Mouse (Mus musculus) testis, postnatal 14 days (tissue): ENCODE results near the gene 4930507D05Rik.
"Not testable (repeated sequence)": the region's sequence is repeated elsewhere in the genome, so short reads cannot be mapped to it uniquely, and the experiment has no call there.

Experiments
- DNase-seq: peaks from one replicate; pipeline ENCODE4 v3.0.0; 2021; ENCODE audit warnings: low spot score

4930507D05Rik gene

GRCm38 (mm10) chr10:62449364-62450279 is at the start of gene 4930507D05Rik, which contains the start of gene Supv3l1:
4930507D05Rik (plus strand) TSS chr10:62449489.
Supv3l1 (minus strand) TSS chr10:62449738.
- DNase-seq, result peak; percentile 90

DNA sequence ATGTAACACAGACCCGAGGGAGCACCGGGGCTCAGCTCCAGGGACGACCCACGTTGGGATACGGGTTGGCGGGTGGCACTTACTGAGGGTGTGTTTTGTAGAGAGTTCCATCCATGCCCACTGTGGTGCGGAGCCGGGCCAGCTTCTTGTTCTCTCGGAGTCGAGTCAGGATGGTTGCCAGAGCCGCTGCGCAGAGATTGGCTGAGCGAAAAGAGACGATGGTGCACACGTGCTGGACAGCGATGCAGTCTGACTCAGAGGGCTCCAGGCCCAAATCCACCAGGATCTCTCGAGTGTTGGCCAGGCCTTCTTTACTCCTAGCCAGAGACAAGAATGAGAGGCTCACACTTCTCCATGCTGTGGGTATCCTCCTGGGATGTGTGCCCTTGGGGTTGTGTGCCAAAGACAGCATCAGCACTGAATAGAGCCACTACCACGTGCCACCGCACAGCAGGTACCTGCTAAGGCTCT is 47.6 kb upstream of the 4930507D05Rik start:
- no peak for DNase-seq

- peak; percentile 28 for DNase-seq
These were observed 44.4 kb upstream of the 4930507D05Rik start for GRCm38 (mm10) chr10:62404901-62405300.

GRCm38 (mm10) chr10:62410943-62411342 is 38.3 kb upstream of the 4930507D05Rik start:
- DNase-seq, result no peak

DNA sequence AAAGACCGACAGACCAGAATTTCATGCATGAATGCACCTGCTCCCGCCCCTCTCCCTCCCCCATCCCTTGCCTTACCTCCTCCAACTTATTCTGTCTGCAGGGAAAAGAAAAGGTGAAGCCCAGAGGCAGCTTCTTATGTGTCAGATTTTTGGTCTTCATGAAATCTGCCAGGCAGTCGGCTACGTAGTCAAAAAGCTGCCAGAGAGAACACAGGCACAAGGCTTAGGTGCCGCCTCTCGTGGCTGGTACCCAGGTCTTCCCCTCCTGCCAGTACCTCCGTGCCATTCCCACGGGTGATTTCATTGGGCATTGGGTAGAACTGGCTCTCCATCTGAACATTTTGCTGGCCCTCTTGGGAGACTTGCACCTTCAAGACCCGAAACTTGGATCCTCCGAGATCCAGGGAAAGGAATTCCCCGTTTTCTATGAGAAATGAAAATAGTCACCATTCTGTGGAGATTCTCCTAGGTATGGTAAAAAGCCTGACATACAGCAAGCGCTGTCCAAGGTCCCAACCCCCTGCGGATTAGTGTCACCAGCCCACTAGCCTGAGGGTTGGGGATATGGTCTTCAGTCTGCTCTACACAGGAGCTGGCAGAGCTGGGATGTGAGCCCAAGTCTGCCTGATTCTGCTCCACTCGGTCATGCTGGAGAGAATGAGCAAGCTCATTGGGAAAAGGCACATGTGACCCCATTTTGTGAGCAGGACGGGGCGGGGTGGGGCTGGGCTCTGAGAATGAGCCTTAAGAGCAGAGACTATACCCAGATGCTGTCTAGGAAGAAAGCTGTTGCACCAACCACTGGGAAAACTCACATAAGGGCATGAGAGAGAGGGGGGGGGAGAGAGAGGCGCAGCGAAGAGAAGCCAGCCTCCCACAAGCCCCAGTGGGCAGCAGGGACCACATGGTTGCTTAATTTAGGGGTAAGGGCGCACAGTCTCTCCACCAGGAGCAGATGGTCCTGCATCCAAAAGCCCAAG is 37.6 kb upstream of the 4930507D05Rik start:
- DNase-seq, result no peak

GRCm38 (mm10) chr10:62412906-62413605 is 36.2 kb upstream of the 4930507D05Rik start:
- no peak for DNase-seq

- no peak for DNase-seq
These were observed 35.7 kb upstream of the 4930507D05Rik start for GRCm38 (mm10) chr10:62413606-62413982.

DNA sequence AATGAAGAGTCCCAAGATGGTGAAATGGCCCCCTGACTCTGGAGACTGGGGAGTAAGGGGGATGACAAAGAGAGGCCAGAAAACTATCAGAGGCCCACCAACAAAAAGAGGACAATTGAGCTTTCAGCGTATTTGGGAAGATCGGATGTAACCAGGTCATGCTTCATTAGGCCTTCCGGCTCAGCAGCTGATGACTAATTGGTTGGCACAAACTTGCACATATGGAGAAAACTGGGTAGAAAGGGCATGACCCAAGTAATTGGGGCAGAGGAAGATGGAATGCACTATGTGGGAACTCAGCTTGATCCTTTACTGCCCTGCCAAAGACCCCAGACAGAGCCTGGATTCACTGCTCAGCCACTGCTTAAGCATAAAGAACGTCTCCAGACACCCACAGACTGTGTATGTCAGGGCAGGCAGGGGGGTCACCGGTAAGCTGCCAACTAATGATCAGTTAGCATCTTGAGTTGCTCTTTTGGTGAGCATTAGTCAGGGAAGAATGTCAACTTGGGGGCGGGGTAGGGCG is 30.4 kb upstream of the 4930507D05Rik start:
- no peak for DNase-seq

DNA sequence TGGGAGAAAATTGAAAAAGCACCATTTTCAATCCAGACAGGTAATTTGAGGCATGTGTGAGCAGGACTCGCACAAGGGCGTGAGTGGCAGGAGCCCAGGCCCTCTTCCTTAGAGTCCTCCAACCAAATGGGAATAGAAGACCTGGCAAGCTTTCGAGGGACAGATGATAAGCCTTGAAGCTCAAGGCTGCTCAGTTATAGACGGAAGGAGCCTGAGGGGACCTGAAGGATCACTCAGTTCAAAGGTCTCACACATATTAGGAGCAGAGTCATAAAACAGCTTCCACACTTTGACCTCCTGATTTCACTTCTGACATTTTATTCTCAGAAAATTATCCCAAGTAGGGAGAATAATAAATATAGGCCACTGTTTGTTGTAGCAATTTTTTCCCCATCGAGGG is 29.9 kb upstream of the 4930507D05Rik start:
- no peak for DNase-seq

DNA sequence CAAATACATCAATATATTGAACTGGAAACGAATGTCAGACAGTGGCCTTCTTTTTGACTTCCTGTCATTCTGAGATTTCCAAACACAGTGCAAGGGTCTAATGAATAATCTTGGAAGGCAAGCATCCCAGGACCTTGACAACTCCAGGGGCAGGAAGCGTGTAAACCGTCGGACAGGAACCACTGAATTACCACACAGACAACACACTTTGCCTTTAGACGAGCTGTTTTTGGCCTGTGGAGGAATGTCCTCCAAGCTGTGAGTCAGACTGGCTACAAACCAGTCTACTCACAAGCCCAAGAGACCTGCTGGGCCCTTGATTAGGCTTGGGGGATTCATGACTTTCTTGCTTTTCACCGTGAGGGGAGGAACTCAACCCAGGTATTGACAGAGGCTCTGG is 28.9 kb upstream of the 4930507D05Rik start:
- DNase-seq, result no peak

- DNase-seq, result no peak
These were observed 28.2 kb upstream of the 4930507D05Rik start for GRCm38 (mm10) chr10:62421127-62421526.

DNA sequence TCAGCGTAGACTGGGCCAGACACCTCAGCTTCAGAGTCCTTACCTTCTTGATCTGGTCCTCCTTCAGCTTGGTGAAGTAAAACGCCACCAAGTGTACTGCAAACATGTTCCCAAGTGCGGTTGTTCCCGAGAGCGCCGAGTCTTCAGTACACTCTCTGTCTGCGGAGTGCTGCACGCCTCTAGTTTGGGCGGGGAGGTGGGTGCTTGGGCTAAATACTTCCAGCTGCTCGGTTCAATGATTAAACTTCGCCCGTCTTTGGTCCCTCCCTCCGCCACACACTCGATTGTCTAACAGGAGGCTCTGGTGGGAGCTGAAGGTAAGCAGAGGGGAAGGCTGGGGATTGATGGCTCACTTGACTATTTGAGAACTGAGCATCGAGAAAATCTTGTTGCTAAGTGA is 27.0 kb upstream of the 4930507D05Rik start, which contains the start of gene Hkdc1:
Gene Hkdc1 (minus strand): TSS at position 237 of the 400 bp plus-strand sequence.
- no peak for DNase-seq

- DNase-seq, result no peak
These were observed 24.0 kb upstream of the 4930507D05Rik start for GRCm38 (mm10) chr10:62425081-62425871.

- DNase-seq, result no peak
These were observed 18.9 kb upstream of the 4930507D05Rik start for GRCm38 (mm10) chr10:62430427-62430826.

DNA sequence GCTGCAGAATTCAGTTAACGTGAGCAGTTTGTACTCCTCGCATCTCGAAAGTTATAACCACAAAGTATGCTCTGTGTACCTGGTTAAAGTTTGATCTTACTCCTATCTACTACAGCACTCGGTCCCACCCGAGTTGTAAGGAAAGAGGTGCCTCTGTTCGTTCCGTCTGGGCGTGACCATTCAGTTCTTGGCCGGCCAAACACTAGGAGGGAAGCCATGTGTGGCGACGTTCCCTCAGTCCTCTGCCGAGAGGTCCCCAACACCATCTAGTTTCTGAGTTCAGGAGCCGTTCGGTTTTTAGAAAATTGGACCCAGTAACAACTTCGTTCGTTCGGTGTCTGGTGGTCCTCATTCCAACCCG is 971 bp downstream of the 4930507D05Rik start:
- no peak for DNase-seq

DNA sequence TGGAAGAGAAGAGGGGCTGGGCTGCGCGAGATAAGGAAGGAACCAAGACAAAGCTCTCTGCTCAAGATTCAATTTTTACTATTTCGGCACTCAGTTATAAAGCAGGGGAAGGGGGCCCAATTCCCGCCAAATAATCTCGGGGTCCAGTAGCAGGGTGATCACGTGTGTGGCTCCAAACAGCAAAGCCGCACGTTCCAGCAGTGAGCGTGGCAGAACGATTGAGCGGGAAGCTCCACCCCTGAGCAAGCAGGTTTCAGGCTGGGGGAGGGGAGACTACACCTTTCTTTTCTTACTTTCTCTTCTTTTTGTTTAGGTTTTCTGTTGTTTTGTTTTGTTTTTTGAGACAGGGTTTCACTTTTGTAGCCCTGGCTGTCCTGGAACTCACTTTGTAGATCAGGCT is 2.7 kb downstream of the 4930507D05Rik start:
- not testable (repeated sequence) for DNase-seq

DNA sequence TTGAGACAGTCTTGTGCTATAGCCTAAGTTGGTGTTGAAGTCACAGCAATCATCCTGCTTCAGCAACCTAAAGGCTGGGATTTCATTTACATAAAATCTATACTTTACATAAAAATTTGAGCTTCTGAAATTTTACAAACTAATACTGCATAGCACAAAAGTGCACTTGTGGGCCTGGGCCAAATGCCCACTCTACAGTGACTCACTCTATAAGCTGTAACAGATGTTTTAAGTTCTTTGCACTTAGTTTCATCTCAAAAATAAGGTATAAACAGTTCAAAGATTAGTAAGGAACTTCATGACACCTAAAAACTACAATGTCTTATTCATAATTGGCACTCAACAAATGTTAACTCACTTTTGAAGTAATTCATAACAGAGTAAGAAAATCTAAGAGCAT is 12.0 kb downstream of the 4930507D05Rik start:
- DNase-seq, result no peak

DNA sequence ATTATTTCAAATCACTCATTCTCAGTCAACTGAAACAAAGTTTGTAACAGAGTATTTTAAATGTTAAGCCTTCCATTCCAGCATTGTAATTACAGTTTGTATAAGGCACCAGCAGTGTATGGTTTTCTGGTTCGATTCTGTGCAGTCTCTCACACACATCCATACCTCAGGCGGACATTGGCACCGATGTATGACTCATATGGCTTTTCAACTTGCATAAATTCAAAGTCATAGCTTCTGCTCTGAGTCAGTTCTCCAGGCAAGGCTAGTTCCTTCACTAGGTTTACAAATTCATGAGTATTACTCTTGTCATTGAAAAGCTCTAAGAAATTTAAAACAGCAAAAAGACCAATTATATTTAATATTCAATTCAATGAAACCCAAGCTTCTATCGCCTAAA is 20.4 kb downstream of the 4930507D05Rik start:
- no peak for DNase-seq

DNA sequence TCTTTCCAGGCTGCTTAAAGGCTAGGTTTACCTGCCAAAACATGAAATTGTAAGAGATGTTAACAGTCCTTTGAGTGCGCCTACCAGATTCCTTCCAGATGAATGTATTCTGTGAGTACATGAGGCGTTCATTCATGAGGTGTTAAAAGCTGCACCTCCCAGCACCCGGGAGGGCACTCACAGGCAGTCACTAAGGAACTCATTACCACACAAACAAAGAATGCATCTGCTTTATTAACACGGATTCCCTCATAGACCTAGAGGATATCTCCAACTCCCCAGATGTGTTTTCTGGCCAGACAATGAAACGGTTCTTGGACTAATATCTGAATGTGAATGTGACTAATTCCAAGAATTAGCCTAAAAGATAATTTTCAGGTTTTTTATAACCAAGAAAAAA is 21.8 kb downstream of the 4930507D05Rik start:
- DNase-seq, result no peak

GRCm38 (mm10) chr10:62474944-62475343 is 25.7 kb downstream of the 4930507D05Rik start:
- DNase-seq, result no peak

- DNase-seq, result no peak
These were observed 27.7 kb downstream of the 4930507D05Rik start for GRCm38 (mm10) chr10:62476980-62477379.
